Mouse (Mus musculus): Measurements from ENCODE around the gene Pccb.

GRCm38 (mm10) chr9:100993937-100994336, 40.8 kb downstream of the Pccb start:
- no peak for TF ChIP-seq POLR2A (IDR thresholded peaks at IDR 0.05; ENCODE audit: low read depth, low read length)
- TF ChIP-seq CTCF (conservative IDR thresholded peaks at IDR 0.05; ENCODE audit: insufficient read depth, insufficient read length, low read depth, low read length): no peak
